Mouse (Mus musculus) E14TG2a.4 (cell line): ENCODE results near the gene Tnnt2.

Experiments
- CTCF ChIP-seq: conservative IDR thresholded peaks from 2 replicates; pipeline ENCODE4 v1.5.1; 2014; ENCODE audit warnings: low read length
- NANOG ChIP-seq: IDR thresholded peaks from 2 replicates; pipeline ENCODE4 v1.6.1; 2014; ENCODE audit warnings: borderline replicate concordance, low read length, mixed read lengths
- POU5F1 ChIP-seq: IDR thresholded peaks from 2 replicates; pipeline ENCODE4 v1.6.1; 2014; ENCODE audit warnings: low read length, borderline replicate concordance

GRCm38 (mm10) chr1:135800192-135800950 is 35.8 kb upstream of the Tnnt2 start:
- TF ChIP-seq CTCF (no peak), POU5F1 (no peak), NANOG (no peak)
